Mouse (Mus musculus) MEL (cell line): ENCODE measurements around the gene Rftn1. TPM values are rescaled to one million over a fixed set of nuclear protein-coding genes. Genes with fewer than 3 reads are reported as not detected.
A peak's percentile ranks its signal among the peaks of the same experiment; 100 is the strongest.

Experiments used
- DNase-seq: peaks from one replicate; pipeline ENCODE4 v3.0.0; 2011; ENCODE audit warnings: low read depth, low spot score
- H3K27ac ChIP-seq: 2 replicates; pipeline ENCODE4 v1.5.1; 2012; ENCODE audit warnings: low read depth, mild to moderate bottlenecking, control low read depth, low read length, moderate library complexity; ENCODE audit not compliant: control insufficient read depth
- H3K27me3 ChIP-seq, 2 experiments: fragments of 150-350 bp in 1 of 2; sonication (generic) in 1 of 2; 2 replicates each; pipeline ENCODE4 v1.6.1; 2012; ENCODE audit warnings: low read length in 2 of 2, mild to moderate bottlenecking in 2 of 2, improper control_type of control experiment in 1 of 2, moderate library complexity in 1 of 2; ENCODE audit not compliant: insufficient read depth in 2 of 2, control insufficient read depth in 1 of 2
- H3K36me3 ChIP-seq, 2 experiments: 2 replicates each; pipeline ENCODE4 v1.6.1; 2012 to 2014; ENCODE audit warnings: low read length in 2 of 2, improper control_type of control experiment in 1 of 2, inconsistent platforms in 1 of 2, mild to moderate bottlenecking in 1 of 2; ENCODE audit not compliant: insufficient read depth in 2 of 2, control insufficient read depth in 1 of 2
- H3K4me1 ChIP-seq, 2 experiments: fragments of 150-350 bp in 1 of 2; sonication (generic) in 1 of 2; 2 replicates each; pipeline ENCODE4 v1.6.1; 2012; ENCODE audit warnings: low read length in 2 of 2, improper control_type of control experiment in 1 of 2, mild to moderate bottlenecking in 1 of 2; ENCODE audit not compliant: insufficient read depth in 2 of 2, control insufficient read depth in 1 of 2
- H3K4me3 ChIP-seq, 2 experiments: fragments of 150-350 bp in 1 of 2; sonication (generic) in 1 of 2; 2 replicates each; pipeline ENCODE4 v1.5.1; 2012; ENCODE audit warnings: low read depth in 2 of 2, low read length in 2 of 2, mild to moderate bottlenecking in 2 of 2, moderate library complexity in 2 of 2, control low read depth in 1 of 2, improper control_type of control experiment in 1 of 2; ENCODE audit not compliant: control insufficient read depth in 1 of 2, insufficient read depth in 1 of 2
- H3K79me2 ChIP-seq: 2 replicates; pipeline ENCODE4 v1.6.1; 2012; ENCODE audit warnings: mild to moderate bottlenecking, low read length, moderate library complexity; ENCODE audit not compliant: control insufficient read depth, poor library complexity, insufficient read depth
- H3K9ac ChIP-seq: 2 replicates; pipeline ENCODE4 v1.6.1; 2012; ENCODE audit warnings: low read depth, mild to moderate bottlenecking, control low read depth, low read length, moderate library complexity; ENCODE audit not compliant: control insufficient read depth, poor library complexity, severe bottlenecking
- H3K9me3 ChIP-seq: fragments of 150-350 bp; sonication (generic); replicated peaks from 2 replicates; pipeline ENCODE4 v1.6.1; 2012; ENCODE audit warnings: mild to moderate bottlenecking, low read length, improper control_type of control experiment, moderate library complexity; ENCODE audit not compliant: insufficient read depth
- BHLHE40 ChIP-seq: IDR thresholded peaks from 2 replicates; pipeline ENCODE4 v1.6.1; 2012; ENCODE audit warnings: low read depth, mild to moderate bottlenecking, inconsistent platforms, low read length, improper control_type of control experiment, borderline replicate concordance
- CHD1 ChIP-seq: IDR thresholded peaks from 2 replicates; pipeline ENCODE4 v1.6.1; 2012; ENCODE audit warnings: low read depth, mild to moderate bottlenecking, inconsistent platforms, low read length, improper control_type of control experiment
- EP300 ChIP-seq, 2 experiments: IDR thresholded peaks; 2 replicates each; pipeline ENCODE4 v1.6.1; 2011; ENCODE audit warnings: improper control_type of control experiment in 2 of 2, low read length in 2 of 2, low read depth in 1 of 2, mild to moderate bottlenecking in 1 of 2
- ETS1 ChIP-seq: IDR thresholded peaks from 2 replicates; pipeline ENCODE4 v1.6.1; 2012; ENCODE audit warnings: low read depth, mild to moderate bottlenecking, inconsistent platforms, low read length, improper control_type of control experiment, moderate library complexity
- GATA1 ChIP-seq: IDR thresholded peaks from 2 replicates; pipeline ENCODE4 v1.6.1; 2011; ENCODE audit warnings: low read depth, low read length, improper control_type of control experiment
- HCFC1 ChIP-seq: IDR thresholded peaks from 2 replicates; pipeline ENCODE4 v1.6.1; 2012; ENCODE audit warnings: low read depth, mild to moderate bottlenecking, inconsistent platforms, low read length, improper control_type of control experiment, moderate library complexity
- MAX ChIP-seq: IDR thresholded peaks from 2 replicates; pipeline ENCODE4 v1.6.1; 2011; ENCODE audit warnings: low read length, improper control_type of control experiment
- MEF2A ChIP-seq: IDR thresholded peaks from 2 replicates; pipeline ENCODE4 v1.6.1; 2014; ENCODE audit warnings: low read depth, mild to moderate bottlenecking, inconsistent platforms, low read length, improper control_type of control experiment; ENCODE audit not compliant: poor library complexity, insufficient replicate concordance, severe bottlenecking; ENCODE audit errors: extremely low read depth
- MXI1 ChIP-seq: IDR thresholded peaks from 2 replicates; pipeline ENCODE4 v1.6.1; 2011; ENCODE audit warnings: mild to moderate bottlenecking, low read depth, low read length, improper control_type of control experiment
- MYC ChIP-seq: IDR thresholded peaks from 2 replicates; pipeline ENCODE4 v1.6.1; 2011; ENCODE audit warnings: low read depth, mild to moderate bottlenecking, low read length, improper control_type of control experiment, moderate library complexity
- NRF1 ChIP-seq: IDR thresholded peaks from 2 replicates; pipeline ENCODE4 v1.6.1; 2014; ENCODE audit warnings: low read depth, mild to moderate bottlenecking, inconsistent platforms, low read length, improper control_type of control experiment, moderate library complexity; ENCODE audit not compliant: poor library complexity, insufficient read depth, severe bottlenecking
- POLR2A ChIP-seq, 2 experiments: IDR thresholded peaks; 2 replicates each; pipeline ENCODE4 v1.6.1; 2011 to 2012; ENCODE audit warnings: low read length in 2 of 2, mild to moderate bottlenecking in 2 of 2, control low read depth in 1 of 2, improper control_type of control experiment in 1 of 2, low read depth in 1 of 2, moderate library complexity in 1 of 2; ENCODE audit not compliant: control insufficient read depth in 1 of 2, insufficient read depth in 1 of 2, poor library complexity in 1 of 2
- RAD21 ChIP-seq: IDR thresholded peaks from 2 replicates; pipeline ENCODE4 v1.6.1; 2011; ENCODE audit warnings: mild to moderate bottlenecking, low read depth, low read length, improper control_type of control experiment
- RCOR1 ChIP-seq: IDR thresholded peaks from 2 replicates; pipeline ENCODE4 v1.6.1; 2012; ENCODE audit warnings: low read depth, mild to moderate bottlenecking, inconsistent platforms, low read length, improper control_type of control experiment
- SIN3A ChIP-seq: IDR thresholded peaks from 2 replicates; pipeline ENCODE4 v1.6.1; 2012; ENCODE audit warnings: low read length, improper control_type of control experiment, inconsistent platforms
- TAL1 ChIP-seq: IDR thresholded peaks from 2 replicates; pipeline ENCODE4 v1.6.1; 2012; ENCODE audit warnings: mild to moderate bottlenecking, inconsistent platforms, low read length, moderate library complexity, mixed read lengths
- TBP ChIP-seq: IDR thresholded peaks from 2 replicates; pipeline ENCODE4 v1.8.0; 2011; ENCODE audit warnings: low read depth, low read length, improper control_type of control experiment
- TCF12 ChIP-seq: IDR thresholded peaks from 2 replicates; pipeline ENCODE4 v1.6.1; 2014; ENCODE audit warnings: low read depth, mild to moderate bottlenecking, inconsistent platforms, low read length, improper control_type of control experiment, moderate library complexity
- UBTF ChIP-seq: IDR thresholded peaks from 2 replicates; pipeline ENCODE4 v1.6.1; 2012; ENCODE audit warnings: low read depth, mild to moderate bottlenecking, inconsistent platforms, low read length, improper control_type of control experiment, moderate library complexity, borderline replicate concordance; ENCODE audit not compliant: insufficient read depth
- ZKSCAN1 ChIP-seq: IDR thresholded peaks from 2 replicates; pipeline ENCODE4 v1.6.1; 2012; ENCODE audit warnings: low read depth, mild to moderate bottlenecking, inconsistent platforms, low read length, improper control_type of control experiment, moderate library complexity
- ZNF384 ChIP-seq: IDR thresholded peaks from 2 replicates; pipeline ENCODE4 v1.6.1; 2012; ENCODE audit warnings: low read depth, mild to moderate bottlenecking, inconsistent platforms, low read length, improper control_type of control experiment
- polyA plus RNA-seq, 2 experiments: library from polyadenylated mRNA; stranded (reverse) in 1 of 2; unstranded in 1 of 2; fragments of >175 nt in 1 of 2; fragments of >200 nt in 1 of 2; gene quantifications; 2 replicates each; pipeline versions ENCODE4 v1.2.1 to v1.2.4; 2012; ENCODE audit warnings: low replicate concordance in 2 of 2, low read depth in 1 of 2; ENCODE audit not compliant: insufficient read length in 2 of 2, insufficient read depth in 1 of 2, missing spikeins in 1 of 2
- total RNA-seq: library from RNA; depleted of rRNA; stranded (reverse); fragments of 300-350 nt; gene quantifications from 2 replicates; pipeline ENCODE4 v1.2.3, GENCODE M21; 2012

Rftn1 gene
- total and polyA plus RNA-seq, 3 experiments, result 70.2 to 76.1 TPM; not detected in 1

DNA sequence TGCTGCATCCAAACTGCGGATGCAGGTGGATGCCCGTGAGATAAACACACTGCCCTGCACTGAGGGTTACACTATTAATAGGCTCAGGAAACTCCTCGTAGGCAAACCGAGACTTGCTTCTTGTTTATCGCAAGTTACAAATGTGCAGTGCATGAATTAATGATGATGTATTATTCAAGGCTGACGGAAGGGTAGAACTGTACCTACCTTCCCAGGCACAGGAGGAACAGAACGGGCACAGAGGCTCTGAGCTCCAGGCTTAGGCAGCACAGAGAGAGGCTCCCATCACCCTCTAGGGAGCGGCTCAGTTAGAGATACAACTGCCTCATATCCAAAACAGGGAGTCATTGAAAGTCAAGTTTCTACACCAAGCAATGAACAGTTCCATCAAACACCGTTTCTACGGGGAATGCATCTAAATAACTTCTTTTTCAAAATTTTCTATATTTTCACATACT lies 121.8 kb downstream of the Rftn1 start:
- peaks cover 0 to 48% of the 10 kb centered on the region in 2 experiments; a peak in 3 of 4 replicates for H3K36me3 ChIP-seq
- peak overlapping the region; percentile 64 for H3K9ac ChIP-seq
- peaks cover 11 to 43% of the 10 kb centered on the region in 2 experiments for H3K4me1 ChIP-seq
- peak overlapping the region; percentile 99 for H3K27ac ChIP-seq
- H3K9me3 ChIP-seq, result no peaks in the 10 kb centered on the region
- TF ChIP-seq ZNF384 (no peak), EP300 (IDR thresholded peaks at IDR 0.05; ENCODE audit: low read depth in 1 of 2, low read length in 2 of 2) (peak in 1 of 2 experiments; percentile 75), CHD1 (peak; percentile 79; the same call in 1 of the 2 replicates), MYC (0 out of 2 replicates have a peak, but pooled peaks have one; percentile 42), HCFC1 (0 out of 2 replicates have a peak, but pooled peaks have one; percentile 8), TBP (peak; percentile 86), ETS1 (peak; percentile 92), RAD21 (no peak), POLR2A (IDR thresholded peaks at IDR 0.05; ENCODE audit: control insufficient read depth in 1 of 2, insufficient read depth in 1 of 2, low read depth in 1 of 2, low read length in 2 of 2, poor library complexity in 1 of 2) (peak in 1 of 2 experiments; percentile 35; a peak in 2 of 4 replicates), MEF2A (peak; percentile 92), GATA1 (peak; percentile 58; the same call in 1 of the 2 replicates), TAL1 (peak; percentile 55), RCOR1 (no peak), ZKSCAN1 (no peak), MXI1 (0 out of 2 replicates have a peak, but pooled peaks have one; percentile 16), NRF1 (no peak), MAX (no peak), UBTF (0 out of 2 replicates have a peak, but pooled peaks have one; percentile 72), TCF12 (peak; percentile 67; the same call in 1 of the 2 replicates), BHLHE40 (peak; percentile 44; the same call in 1 of the 2 replicates), SIN3A (peak; percentile 84)
- H3K27me3 ChIP-seq, result no peaks in the 10 kb centered on the region
- no peaks in the 10 kb centered on the region for H3K79me2 ChIP-seq
- peak overlapping the region; percentile 40 to 45 for H3K4me3 ChIP-seq
- DNase-seq, result peak; percentile 78
